Mouse (Mus musculus) cerebellum, adult 9-11 months (tissue): ENCODE measurements around the gene Amy2a1.
"Not testable (repeated sequence)": the region's sequence is repeated elsewhere in the genome, so short reads cannot be mapped to it uniquely, and the experiment has no call there.

ENCODE experiments used
- DNase-seq: peaks from one replicate; pipeline ENCODE4 v3.0.0; 2022

Gene Amy2a1

DNA sequence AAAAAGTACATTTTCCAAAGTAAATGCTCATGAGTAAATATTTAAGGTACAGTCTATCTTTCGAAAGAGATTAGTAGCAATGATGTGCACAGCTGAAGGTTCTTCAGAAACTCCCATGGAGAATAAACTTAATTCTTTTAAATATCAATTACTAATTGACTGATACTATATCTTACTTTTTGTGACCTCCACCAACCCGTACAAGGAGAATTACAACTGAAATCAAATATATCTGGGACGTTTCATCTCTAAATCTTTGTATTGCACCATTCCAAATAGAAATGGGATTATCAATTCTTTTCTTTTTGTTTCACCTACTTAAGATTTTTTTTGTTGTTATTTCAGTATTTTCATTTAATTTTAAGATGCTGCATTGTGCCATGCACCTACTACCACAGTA is at the start of gene Amy2a1:
Amy2a1 (minus strand) TSS at position 101 of the 400 bp plus-strand sequence.
- DNase-seq = not testable (repeated sequence)

DNA sequence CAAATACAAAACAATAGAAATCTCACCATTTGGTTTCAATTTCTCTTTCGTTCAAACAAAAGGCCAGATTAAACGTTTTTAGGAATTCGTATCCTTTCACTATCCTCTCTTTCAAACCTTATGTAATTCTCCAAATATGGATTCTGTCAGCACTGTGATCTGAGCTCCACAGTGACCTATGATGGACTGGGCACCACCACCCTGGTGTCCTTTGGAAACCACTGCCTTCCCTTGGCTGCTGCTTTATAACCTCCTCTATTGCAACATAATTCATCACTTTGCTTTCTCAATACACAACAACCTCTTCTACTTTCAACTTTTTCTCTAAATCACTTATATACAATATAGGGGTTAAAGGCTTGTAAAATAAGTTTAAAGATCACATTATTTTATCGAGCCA is 42.4 kb upstream of the Amy2a1 start:
- DNase-seq = no peak

DNA sequence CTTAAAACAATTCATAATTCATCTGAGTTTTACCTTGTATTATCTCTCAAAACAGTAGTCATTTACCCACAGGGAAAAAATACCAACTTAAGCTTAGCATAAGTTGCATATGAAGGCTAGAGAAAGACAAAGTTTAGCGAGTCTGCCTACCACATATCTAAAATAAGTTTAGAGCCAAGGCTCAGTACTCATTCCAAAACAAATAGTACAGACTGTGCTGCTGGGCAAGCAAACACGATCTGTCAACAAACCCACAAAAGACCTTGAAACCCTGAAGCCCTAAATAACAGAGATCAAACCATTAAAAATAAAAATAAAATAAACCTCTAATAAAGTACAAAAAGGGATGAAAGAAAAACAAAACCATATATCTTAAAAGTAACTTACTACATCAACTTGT is 41.9 kb upstream of the Amy2a1 start:
- DNase-seq = no peak

DNA sequence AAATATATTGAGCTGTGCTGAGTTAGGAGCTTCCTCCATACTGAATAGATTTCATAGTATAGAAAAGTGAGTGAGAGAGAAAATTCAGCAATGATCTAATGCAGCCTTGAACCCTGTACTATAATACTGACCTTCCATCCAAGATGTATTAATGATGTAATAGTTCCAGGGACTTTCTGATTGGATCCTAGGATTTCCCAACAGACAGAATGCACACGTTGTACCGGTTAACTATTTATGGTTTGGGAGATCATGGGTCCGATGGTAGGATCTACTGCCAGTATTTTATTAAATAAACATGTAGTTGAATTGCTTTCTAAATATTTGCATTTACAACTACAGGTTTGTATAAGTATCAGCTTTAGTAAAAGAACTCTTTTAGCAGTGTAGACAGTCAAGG is 39.9 kb upstream of the Amy2a1 start:
- DNase-seq = no peak

DNA sequence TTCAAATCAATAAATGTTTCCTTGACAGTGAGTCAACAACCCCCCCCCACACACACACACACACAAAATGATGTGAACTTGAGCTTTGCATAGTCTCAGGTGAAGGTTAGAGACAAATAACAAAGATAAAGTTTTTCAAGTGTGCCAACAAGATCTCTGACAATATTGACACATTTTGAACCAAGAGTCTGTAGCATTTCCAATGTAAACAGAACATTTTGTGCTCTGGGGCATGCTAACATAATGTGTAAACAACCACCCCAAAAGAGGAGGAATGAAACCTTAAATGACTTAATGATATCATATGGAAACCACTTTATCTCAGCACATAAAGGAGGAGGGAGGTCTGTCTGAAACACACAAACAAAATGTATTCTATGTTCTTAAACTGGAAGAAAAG is 7.5 kb upstream of the Amy2a1 start:
- no peak for DNase-seq
